Mouse (Mus musculus): ENCODE results near the gene Gm20517.

GRCm38 (mm10) chr17:47710036-47710435, 98.6 kb downstream of the Gm20517 start:
- TF ChIP-seq POLR2A (IDR thresholded peaks at IDR 0.05; ENCODE audit: extremely low read depth, insufficient read depth, low read length), result no peak
- TF ChIP-seq CTCF (IDR thresholded peaks at IDR 0.05; ENCODE audit: extremely low read depth, insufficient read depth, low read length), result no peak

Data from cortical plate, adult 2 months (tissue).